Mouse (Mus musculus): ENCODE data around the gene Comt. TPM values are rescaled to one million over a fixed set of nuclear protein-coding genes. Genes with fewer than 3 reads are reported as not detected.
A peak's percentile ranks its signal among the peaks of the same experiment; 100 is the strongest.

The Comt gene
- total RNA-seq, 1 experiment from 2014 or later = 14.5 TPM

- no peak for ATAC-seq (ENCODE audit: extremely low read depth, insufficient number of reproducible peaks, low FRiP score, poor library complexity, severe bottlenecking)
Measured at GRCm38 (mm10) chr16:18447243-18447642, 20.6 kb upstream of the Comt start.

DNA sequence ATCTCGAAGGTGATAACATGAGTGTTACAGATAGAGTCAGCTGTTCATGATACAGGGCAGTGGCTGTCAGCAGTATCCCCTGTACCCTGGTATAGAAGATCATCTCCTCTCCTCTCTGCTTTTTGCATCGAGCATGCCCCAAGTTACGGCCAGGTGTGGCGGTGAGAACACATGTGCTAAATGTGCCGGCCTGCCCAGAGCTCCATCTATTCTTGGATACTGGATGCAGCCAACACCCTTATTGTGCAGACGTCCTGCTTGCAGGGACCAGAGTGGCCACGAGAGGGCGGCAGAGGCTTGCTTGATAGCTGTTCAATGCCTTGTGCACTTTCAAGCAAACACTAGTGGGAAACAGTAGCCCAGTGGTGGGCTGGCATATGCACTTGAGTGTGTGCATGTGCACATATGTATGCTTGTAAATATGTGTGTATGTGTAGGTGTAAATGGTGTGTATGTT is 16.8 kb upstream of the Comt start:
- peak; percentile 80 for ATAC-seq (ENCODE audit: extremely low read depth, insufficient number of reproducible peaks, low FRiP score, poor library complexity, severe bottlenecking)

DNA sequence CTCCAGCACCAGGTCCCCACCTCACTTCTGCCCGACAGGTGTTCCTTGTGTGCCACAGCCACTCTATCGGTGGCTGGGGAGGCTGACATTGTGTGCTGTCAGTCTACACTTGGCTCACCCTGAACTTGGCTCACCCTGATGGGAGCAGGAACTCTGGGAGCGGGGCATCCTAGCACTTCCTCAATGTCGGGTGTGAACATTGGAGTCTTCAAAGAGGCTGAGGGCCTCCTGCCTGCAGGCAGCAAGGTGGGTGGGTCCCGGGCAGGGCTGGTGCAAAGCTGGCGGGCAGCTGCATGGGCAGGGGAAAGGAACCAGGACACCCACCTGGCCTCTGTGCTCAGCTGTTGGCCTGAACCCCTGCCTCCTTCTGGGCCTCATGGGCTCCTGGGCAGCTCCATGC is 9.5 kb upstream of the Comt start:
- no peak for ATAC-seq (ENCODE audit: extremely low read depth, insufficient number of reproducible peaks, low FRiP score, poor library complexity, severe bottlenecking)

DNA sequence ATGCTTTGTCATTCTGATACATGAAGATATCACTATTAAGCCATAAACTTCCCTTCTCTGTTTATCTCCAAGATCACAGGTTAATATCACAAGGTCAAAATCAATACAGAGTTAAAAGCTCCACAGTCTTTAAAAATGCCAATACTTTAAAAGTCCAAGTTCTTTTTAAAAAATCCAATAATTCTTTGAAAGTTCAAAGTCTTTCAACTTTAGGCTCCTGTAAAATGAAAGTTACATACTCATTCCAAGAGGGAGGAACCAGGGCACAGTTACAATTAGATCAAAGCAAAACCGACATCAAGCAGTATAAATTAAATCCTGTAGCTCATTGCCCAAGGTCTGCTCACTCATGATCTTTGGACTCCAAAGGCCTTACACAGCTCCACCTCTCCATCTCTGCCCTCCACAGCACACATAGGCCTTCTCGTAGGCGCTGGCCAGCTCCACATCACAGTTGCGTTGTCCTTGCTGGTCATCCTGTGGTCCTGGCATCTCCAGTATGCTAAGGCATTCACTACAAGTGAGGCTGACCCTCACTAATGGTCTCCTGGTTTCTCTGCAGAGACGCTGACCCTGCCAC is 6.8 kb upstream of the Comt start:
- ATAC-seq (ENCODE audit: extremely low read depth, insufficient number of reproducible peaks, low FRiP score, poor library complexity, severe bottlenecking) = no peak

DNA sequence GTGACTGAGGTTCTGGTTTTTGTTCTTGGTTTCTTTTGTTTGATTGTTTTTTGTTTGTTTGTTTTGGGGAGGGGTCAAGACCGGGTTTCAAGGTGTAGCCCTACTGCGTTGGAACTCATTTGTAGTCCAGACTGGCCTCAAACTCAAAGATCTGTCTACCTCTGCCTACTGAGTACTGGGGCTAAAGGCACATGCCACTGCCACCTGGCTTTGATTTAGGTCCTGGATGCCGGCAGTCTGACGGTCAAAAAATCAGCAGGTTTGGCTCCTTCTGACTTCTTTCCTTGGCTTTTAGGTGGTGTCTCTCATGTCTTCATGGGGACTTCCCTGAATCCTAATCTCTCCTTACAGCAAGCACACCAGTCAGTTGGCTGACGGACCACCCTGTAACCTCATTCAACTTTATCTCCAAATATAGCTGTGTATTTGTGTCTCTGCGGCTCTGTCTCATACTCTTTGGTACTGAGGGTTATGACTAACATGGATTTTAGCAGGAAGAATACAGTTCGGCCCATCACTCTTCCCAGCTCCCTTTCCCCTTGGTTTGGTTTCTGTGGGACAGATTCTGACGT is 4.1 kb upstream of the Comt start:
- no peak for ATAC-seq (ENCODE audit: extremely low read depth, insufficient number of reproducible peaks, low FRiP score, poor library complexity, severe bottlenecking)

- no peak for ATAC-seq (ENCODE audit: extremely low read depth, insufficient number of reproducible peaks, low FRiP score, poor library complexity, severe bottlenecking)
Measured at GRCm38 (mm10) chr16:18429641-18430040, 3.0 kb upstream of the Comt start.

DNA sequence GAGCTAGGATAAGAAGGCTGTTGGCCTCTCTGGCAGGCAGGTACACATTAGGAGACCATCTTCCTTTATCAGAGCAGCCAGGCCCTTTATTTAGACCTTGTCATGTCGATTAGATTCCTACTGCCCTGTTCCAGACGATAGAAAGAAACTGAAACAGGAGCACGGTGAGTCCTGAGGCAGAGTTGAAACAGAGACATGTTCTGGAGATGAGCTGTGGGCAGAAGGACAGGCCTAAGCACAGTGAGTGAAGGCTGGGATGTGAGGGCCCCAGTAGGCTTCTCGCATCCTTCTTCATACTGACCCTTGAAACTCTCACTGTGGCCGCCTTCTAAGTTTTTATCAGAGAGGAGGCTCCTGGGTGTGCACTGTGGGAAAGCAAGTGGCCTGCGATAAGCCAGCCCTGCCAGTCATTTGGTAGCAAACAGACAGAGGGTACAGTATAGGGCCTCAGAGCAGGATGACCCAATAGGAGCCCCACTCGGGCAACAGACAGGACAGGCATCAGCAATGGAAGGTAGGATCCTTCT is 1.9 kb upstream of the Comt start:
- no peak for ATAC-seq (ENCODE audit: extremely low read depth, insufficient number of reproducible peaks, low FRiP score, poor library complexity, severe bottlenecking)

DNA sequence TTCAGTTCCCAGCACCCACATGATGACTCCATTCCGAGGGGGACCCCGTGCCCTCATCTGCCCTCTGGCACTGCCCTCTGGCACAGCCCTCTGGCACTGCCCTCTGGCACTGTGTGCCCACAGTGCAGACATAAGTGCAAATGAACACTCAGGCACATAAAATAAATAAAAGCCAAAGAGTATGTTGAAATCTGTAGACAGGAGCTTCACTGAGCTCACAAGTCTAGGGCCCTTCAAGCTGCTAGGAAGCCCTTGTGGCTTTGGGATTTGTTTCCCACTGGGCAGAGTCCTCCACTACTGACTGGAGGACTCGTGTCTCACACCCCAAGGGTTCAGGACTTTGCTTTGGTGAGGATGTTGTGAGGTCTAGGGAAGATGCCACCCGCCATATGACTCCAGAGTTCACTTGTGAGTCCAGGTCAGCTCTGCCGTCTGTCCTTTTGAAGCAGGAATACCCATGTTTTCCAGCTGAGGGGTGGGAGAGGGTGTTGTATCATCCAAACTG is 1.4 kb upstream of the Comt start:
- no peak for ATAC-seq (ENCODE audit: extremely low read depth, insufficient number of reproducible peaks, low FRiP score, poor library complexity, severe bottlenecking)

- ATAC-seq (ENCODE audit: extremely low read depth, insufficient number of reproducible peaks, low FRiP score, poor library complexity, severe bottlenecking) = peak; percentile 66
Measured at GRCm38 (mm10) chr16:18426215-18426791, 349 bp downstream of the Comt start, which contains the start of gene Txnrd2. Gene Txnrd2, plus strand, starts transcription at chr16:18426384.

DNA sequence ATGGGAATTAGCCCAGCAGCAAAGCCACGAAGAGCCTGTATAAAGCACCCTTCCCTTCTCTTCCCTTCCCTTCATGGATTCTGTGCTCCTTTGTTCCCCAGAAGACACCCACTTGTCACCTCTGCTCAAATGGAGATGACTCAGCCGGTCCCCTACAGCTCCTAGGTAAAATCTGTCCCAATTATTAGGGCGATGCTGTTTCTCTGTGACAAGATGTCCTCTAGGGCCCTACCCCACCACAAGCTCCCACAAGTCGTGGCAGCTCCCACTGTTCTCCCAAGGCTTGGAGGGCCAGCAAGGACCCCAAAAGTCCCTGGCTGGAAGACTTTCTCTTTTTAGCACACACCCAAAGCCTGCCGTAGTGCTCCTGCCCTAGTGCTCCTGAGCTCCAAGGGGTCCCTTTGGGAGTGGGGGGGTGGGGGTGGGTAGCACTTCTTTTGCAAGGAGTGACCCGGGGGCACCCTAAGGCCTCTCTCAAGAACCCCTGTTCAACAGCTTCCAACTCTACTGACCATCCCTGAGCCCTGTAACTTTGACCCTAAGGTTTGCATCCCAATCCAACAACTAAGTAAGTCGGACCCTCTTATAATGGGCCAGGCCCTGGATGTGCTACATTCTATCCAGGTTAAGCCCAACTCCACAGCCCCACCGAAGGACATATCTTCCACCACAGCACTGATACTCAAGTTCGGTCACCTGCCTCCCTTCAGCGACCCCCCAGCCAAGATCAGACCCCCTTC is 1.0 kb downstream of the Comt start:
- no peak for ATAC-seq (ENCODE audit: extremely low read depth, insufficient number of reproducible peaks, low FRiP score, poor library complexity, severe bottlenecking)

GRCm38 (mm10) chr16:18424364-18425045 is 2.1 kb downstream of the Comt start:
- ATAC-seq (ENCODE audit: extremely low read depth, insufficient number of reproducible peaks, low FRiP score, poor library complexity, severe bottlenecking) = no peak

DNA sequence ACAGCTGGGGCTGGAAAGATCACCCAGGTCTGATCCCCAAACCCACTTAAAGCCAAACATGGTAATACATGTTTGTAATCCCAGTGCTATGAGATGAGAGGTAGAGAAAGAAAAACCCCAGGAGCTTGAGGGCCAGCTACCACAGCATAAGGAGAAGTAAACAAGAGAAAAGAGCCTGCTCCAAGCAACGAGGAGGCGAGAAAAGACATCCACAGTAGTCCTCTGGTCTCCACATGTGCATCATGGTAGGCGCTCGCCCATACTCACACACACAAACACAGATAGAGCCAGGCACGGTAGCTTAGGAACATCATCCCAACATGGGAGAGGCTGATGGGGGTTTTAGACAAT is 2.8 kb downstream of the Comt start:
- no peak for ATAC-seq (ENCODE audit: extremely low read depth, insufficient number of reproducible peaks, low FRiP score, poor library complexity, severe bottlenecking)

GRCm38 (mm10) chr16:18423203-18423914 is 3.3 kb downstream of the Comt start:
- ATAC-seq (ENCODE audit: extremely low read depth, insufficient number of reproducible peaks, low FRiP score, poor library complexity, severe bottlenecking) = no peak

GRCm38 (mm10) chr16:18420571-18420970 is 6.1 kb downstream of the Comt start:
- no peak for ATAC-seq (ENCODE audit: extremely low read depth, insufficient number of reproducible peaks, low FRiP score, poor library complexity, severe bottlenecking)

GRCm38 (mm10) chr16:18419603-18420026 is 7.0 kb downstream of the Comt start:
- no peak for ATAC-seq (ENCODE audit: extremely low read depth, insufficient number of reproducible peaks, low FRiP score, poor library complexity, severe bottlenecking)

- ATAC-seq (ENCODE audit: extremely low read depth, insufficient number of reproducible peaks, low FRiP score, poor library complexity, severe bottlenecking) = no peak
Measured at GRCm38 (mm10) chr16:18418756-18419602, 7.7 kb downstream of the Comt start.

DNA sequence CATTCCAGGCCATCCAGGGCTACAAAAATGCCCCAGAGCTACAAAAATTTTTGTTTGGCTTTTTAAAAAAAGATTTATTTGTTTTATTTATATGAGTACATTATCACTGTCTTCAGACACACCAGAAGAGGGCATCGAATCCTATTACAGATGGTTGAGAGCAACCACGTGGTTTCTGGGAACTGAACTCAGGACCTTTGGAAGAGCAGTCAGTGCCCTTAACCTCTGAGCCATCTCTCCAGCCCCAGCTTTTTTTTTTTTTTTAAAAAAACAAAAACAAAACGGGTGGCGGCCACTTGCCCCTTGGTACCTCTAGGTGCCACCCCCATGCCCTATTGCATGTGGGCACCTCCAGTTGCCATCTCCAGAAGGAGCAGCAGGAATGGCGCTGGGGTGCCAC is 9.2 kb downstream of the Comt start:
- no peak for ATAC-seq (ENCODE audit: extremely low read depth, insufficient number of reproducible peaks, low FRiP score, poor library complexity, severe bottlenecking)

DNA sequence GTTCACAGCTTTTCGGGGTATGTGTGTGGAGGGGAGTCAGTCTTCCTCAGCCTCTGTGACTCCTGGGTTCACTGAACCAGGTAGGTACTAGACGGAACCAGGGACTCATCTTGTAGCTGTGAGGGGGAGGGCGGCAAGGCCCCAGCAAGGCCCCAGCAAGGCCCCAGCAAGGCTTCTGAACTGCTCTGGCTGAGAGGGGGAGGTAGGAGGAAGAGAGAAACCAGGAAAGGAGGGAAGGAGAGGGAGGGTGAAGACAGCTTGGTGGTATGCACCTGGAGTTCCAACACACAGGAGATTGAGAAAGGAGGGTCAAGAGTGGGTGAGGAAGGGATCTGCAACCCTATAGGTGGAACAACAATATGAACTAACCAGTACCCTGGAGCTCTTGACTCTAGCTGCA is 9.8 kb downstream of the Comt start:
- no peak for ATAC-seq (ENCODE audit: extremely low read depth, insufficient number of reproducible peaks, low FRiP score, poor library complexity, severe bottlenecking)

Data from neutrophil, adult 5-6 weeks (primary cell).